Mouse (Mus musculus) right cerebral cortex, adult 18-20 months (tissue): ENCODE measurements around the gene Mas1.
"Not testable (repeated sequence)": the region's sequence is repeated elsewhere in the genome, so short reads cannot be mapped to it uniquely, and the experiment has no call there.

Source experiments
- DNase-seq: peaks from one replicate; pipeline ENCODE4 v3.0.0; 2022; ENCODE audit warnings: mixed read lengths

The Mas1 gene

DNA sequence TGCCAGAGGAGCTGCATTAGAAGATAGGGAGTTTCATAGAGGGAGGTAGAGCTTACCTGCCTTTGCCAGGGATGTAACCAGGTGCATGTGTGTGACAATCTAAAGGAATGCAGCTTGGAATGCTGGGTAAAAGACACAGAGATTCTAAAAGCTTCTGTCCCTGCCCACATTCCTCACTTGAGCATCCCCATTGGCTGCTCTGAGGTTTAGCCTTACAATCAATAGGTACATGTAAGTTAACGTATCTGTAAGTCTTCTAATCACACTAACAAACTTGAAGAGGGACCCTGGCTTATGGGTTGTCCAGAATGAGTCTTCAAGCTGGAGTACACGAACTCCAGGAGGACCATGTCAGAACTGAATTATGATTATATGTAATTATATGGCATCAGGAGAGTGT is at the start of gene Mas1:
Gene Mas1 (minus strand): TSS at position 101 of the 400 bp plus-strand sequence.
- DNase-seq: no peak

DNA sequence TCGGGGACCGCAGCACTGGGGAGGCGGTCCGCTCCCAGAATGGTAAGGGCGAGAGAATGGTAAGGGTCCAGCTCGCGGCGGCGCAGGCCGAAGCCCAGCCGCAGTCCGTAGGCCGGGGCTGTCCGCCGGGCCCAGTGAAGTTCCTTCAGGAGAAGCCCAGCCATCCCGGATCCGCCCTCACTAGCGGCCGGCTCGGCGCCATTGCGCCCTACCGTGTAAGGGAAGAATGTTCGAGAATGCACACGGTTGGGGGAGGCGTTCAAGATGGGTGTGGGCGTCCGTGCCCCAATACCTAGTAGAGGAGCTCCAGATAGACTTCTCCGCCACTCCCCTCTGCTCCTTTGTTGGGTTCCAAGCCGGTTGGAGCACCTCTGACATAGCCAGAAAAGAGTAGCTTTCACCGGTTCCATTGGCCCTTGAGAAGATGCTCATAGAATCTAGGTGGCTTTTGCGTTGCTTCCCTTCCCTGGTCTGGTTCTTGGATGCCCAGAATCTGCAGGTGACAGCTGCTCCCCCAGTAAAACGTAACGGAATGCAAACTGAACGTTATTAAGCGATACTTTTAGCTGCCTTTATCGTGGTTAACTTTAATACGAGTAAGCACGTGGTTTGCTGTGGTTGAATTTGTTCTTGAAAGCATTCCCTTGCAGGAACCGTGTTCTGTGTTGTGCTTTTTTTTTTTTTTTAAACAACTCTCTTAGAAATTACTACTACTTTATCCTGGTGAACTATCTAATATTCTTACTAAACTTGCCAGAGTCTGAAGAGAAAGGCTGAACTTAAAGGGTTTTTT is 48.8 kb upstream of the Mas1 start:
- peak; percentile 50 for DNase-seq

DNA sequence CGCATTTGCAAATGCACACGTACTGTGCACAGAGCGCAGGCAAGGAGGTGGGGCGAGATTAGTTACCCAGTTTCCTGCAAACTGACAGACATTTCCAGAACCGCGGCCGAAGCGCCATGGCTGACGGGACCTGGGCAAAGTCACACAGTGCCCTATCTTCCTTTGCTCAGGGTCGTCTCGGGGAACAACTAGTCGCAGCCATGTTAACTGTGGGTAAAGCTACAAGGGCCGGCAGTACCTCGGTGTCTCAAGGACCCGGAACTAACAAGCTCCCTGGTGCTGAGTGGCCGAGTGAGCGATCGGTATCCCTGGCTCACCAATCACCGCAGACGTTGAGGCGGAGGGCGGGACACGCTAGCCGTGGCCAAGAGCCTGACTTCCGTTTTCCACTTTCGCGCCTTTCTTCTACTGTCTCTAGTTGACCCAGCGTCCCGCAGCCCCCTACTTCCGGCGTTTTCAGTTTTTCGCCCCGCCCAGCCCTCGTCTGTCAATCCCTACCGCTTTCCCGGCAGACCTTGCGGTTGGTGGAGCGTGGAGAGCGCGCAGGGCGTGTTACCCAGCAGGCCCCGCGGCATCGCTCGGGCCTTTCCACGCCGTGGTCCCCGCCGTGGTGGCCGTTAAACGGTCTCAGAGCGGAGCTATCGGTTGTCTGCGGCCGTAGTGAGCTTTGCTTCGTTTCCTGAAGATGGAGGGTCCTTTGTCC is 48.1 kb upstream of the Mas1 start, which contains the start of gene Mrpl18:
Gene Mrpl18 (minus strand): TSS at position 465 of the 703 bp plus-strand sequence.
- DNase-seq: peak; percentile 100

DNA sequence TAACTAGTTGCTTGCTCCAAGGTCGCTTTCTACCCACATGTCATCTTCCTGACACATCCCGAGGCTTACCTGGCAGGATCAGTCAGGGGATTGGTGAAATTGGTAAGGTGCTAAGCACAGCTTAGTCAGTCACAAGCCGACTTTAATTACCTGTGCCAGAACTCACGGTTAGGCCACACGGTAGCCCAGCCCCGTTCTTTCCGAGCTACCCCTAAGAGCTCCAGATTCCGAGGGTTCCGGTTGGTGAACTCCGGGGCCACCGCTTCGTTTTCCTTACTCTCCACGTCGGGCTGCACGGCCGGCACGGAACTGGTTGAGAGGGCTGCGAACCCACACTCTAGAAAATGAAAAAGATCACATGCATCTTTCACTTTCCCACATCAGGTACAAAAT is 47.5 kb upstream of the Mas1 start, which contains the start of gene Tcp1:
Gene Tcp1 (plus strand): TSS at position 214 of the 393 bp plus-strand sequence.
- no peak for DNase-seq

DNA sequence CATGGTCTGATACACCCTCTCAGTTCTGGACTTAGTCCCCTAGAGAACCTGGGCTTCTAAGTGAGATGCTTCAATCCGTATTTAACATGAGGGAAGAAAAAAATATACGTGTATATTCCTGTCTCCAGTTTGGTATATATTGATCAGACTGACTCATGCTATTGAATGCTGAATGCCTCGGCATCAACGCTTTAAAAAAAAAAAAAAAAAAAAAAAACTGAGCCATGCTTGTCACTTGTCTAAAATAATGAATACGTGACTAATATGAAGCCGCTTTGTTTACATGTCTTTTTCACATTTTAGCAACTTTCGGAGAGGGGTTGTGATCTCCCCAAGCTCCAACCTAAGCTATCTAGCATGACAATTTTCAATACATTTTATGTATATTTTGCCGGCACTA is 42.4 kb upstream of the Mas1 start:
- no peak for DNase-seq

DNA sequence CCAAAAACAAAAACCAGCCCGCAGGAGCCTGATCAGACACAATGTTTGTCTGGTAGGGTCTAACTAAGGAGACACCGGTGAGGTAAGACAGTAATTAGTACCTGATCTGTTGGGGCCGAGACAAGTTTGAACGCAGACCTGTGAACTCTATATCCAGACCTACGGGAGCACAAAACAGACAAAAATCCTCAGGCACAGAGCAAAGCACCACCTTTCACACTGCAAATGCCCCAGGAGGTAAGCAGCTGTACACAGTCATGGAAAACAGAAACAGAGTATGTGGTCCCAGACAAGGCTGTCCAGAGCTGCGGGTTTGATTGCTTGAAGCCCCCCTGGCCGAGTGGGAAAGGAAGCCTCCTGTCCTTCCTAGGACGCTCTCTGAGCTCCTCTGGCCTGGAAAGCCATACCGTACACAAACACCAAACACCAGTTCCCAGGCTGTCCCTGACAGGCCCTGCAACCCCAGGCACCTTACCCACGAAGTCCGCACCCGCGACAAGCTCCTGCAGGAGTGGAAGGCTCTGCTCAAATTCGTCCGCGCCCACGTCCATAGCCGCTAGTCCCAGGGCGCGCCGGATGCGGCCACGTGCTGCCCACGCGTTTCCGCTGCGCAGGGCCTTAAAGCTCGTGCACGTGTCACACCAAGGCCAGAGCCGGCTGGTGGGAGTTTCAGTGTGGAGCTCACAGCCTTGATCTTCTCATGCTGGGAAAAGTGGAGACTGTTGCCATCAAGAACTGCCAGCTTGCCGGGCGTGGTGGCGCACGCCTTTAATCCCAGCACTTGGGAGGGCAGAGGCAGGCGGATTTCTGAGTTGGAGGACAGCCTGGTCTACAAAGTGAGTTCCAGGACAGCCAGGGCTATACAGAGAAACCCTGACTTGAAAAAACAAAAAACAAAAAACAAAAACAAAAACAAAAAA is 41.7 kb upstream of the Mas1 start, which contains the start of gene Pnldc1:
Gene Pnldc1 (minus strand): TSS at position 870 of the 920 bp plus-strand sequence.
- DNase-seq: no peak

DNA sequence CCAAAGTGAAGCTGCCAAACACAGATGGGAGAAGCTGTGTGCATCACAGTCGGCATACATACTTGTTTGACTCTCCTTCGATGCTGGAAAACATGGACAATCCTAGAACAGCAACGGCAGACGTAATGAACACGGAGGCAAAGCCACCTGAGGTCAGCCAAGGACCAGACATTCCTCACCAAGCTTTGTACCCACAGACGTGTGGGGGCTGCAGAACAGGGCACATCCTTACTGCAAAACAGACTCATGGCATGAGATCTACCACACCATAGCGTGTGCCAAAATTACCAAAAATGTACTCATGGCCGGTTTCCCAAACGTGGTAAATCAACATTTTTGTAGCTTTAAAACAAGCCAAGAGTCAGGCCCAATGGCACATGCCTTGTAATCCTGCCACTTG is 38.5 kb upstream of the Mas1 start:
- DNase-seq: no peak

DNA sequence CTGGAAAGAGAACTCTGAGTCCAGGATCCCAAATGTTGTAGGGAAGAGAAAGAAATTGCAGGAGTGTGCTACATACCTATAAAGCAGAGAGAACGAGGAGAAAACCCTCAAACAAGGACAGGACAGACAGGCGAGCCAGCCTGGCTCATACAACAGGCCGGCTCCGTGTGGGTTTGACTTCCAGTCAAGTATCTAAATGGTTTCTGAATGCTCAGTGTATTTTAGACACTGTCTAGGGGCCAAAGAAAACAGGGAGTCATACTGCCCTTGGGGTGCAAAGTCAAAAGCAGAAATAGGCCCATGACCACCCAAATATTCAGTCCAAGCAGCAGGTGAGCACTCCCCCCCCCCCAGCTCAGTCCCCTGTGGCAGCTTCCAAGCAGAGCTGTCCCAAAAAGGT is 37.9 kb upstream of the Mas1 start:
- no peak for DNase-seq

DNA sequence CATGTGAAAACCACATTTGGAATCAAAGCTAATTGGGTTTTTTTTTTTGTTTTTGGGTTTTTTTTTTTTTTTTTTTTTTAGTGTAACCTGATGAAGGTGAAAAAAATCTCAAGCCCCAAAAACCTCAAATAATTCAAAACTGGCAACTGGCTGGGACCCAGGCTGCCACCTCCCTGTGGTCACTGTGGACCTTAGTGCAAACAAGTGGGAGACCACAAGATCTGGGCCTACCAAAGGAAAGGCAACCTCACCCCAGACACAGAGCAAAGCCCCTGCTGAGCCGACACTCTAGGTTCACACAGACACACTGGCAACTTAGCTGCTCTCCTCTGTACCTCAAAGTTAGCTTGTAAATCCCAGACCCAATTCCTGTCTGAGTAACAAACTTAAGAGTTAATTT is 36.4 kb upstream of the Mas1 start:
- no peak for DNase-seq

DNA sequence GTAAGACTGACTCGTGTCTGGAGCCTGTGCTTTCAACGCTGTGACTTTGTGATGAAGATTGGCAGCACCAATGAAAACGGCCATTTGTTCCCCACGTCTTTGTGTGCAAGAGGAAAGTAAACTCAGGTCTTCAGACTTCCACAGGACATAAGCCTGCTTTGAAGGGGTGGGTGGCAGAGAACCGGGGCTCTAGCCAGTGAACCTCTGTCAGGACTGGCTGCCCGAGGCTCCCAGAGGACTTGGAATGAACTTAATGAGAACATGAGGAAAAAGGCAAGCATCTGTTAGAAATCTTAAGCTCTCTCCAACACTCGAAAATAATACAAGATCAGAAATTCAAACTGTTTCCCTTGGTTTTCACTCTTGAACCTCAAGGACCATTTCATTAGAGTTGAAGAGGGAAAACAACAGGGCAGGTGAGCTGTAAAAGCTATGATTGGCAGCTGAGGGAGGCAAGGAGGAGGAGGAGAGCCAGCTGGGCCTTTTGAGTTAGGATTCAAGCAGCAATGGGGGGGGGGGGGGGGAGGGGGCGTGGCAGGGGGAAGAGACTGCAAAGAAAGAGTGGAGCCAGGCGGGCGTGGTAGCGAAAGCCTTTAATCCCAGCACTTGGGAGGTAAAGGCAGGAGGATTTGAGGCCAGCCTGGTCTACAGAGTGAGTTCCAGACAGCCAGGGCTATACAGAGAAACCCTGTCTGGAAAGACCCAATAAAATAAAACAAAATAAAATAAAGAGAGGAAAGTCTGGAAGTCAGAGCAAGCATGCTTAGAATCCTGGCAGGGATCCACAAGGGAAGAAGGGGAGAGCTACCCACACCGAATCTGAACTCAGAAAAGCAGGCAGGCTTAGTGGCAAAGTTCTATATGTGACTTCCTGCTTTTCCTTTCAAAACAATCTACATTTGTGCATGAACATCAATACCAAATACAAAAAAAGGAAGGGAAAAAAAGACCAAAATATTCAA is 35.7 kb upstream of the Mas1 start:
- no peak for DNase-seq

DNA sequence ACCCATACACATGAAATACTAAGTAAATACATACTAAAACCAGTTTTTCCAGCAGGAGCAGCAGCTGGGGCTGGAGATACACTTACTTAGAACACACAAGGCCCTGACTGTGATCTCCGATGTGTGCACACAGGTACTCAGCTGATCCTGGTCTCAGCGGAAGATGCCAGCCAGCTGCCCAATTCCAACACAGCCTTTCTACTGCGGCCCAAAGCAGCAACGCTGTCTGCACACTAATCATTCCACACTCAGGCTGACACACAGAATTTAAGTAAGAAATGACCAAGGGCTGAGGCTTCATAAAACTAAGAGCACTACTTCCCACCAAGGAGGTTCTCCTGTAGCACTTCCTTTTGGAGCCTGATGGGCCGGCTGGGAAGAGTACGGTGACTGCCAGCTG is 34.3 kb upstream of the Mas1 start:
- DNase-seq: no peak

DNA sequence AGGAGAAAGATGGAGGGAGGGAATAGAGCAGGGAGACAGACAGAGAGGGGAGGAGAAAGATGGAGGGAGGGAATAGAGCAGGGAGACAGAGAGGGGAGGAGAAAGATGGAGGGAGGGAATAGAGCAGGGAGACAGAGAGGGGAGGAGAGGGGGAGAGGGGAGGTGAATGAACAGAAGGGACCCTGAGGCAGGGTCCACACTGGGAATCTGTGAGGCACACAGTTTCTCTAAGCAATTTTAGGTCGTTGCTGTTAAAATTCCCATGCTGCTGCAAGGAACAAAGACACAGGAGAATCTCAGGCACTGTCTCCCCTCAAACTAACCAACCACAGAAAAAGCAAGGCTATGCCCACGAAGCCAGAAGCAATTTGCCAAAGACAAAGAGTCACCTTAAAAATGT is 30.7 kb upstream of the Mas1 start:
- DNase-seq: not testable (repeated sequence)

DNA sequence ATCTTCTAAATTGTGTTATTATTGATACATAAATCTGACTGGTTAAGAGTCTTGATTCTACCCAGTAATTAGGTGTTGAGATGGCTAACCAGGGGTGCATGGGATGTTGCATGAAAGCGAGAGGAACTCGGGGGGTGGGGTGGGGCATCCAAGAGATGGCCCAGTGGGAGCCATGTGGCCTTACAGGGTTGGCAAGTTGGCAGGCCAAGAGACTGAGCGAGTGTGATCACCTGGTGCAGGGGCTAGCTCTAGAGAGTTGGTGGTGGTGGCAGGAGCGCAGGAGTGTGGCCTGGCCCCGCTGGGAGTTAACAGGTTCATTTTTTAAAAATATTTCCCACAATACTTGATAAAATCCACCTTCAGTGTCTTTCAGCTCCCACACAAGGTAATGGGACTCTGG is 29.7 kb upstream of the Mas1 start:
- no peak for DNase-seq

DNA sequence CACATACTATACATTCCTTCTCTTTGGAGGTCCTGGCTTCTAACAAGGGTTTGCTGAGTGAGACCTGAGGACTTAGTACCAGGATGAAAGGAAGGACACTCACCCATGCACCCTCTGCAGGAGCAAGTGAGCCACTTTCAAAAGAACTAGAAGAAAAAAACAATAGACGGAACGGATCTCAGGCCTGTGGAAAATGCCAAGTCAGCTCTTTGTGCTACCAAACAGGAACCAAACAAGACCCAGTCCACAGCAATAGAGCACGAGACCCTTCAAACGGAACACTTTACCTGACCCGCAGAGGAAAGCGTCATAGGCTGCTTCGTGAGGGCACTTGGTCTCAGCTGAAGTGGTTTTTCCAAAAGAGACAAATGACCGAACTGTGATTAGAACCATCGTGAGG is 24.1 kb upstream of the Mas1 start:
- no peak for DNase-seq

DNA sequence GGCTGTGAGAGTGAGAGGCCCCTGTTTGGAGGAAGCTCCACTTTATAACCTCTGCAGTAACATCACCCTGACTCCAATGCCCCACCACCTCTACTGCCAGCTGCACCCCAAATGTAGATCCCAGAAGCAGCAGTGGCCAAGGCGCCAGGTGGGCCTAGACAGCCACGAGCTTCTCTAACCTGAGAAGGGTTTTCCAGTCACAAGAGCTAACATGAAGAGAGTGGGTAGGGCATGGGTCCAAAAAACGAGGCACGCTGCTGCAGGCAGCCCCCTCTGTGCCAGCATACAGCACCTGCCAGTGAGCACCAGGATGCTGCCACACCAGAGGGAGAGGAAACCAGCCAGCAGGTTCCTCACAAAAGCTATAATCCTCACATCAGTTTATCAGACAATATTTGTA is 23.1 kb upstream of the Mas1 start:
- DNase-seq: no peak

DNA sequence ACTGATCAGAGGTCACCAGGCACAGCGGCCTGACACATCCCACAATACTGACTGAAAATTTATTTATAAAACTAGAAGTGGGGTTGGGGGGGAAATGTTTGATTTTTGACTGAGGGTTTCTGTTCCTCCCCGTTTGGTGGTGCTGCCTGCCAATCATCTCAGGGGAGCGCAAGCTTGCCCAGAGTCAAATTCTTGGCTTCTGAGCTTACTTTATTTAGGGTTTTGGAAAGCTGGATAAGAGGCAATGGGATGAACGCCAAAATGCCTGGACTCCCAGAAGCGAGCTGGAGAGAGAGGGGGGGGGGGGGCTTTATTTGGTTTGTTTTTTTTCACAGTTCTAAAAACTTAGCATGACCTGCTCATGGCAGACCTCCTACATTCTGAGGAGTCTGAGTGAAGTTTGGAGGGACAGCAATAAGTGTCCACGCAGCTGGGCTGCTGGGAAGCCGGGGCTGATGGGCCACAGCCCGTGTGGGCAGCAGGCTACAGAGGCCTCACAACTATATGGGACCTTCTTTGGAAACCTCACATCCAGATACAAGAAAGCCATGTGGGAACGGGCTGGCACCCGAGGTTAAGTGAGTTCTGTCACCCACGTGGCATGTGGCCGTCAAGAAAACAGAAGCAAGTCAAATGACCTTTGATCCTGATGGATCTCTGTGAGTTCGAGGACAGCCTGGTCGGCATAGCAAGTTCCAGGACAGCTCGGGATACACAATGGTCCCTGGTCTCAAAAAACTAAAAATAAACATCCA is 19.3 kb upstream of the Mas1 start:
- no peak for DNase-seq

DNA sequence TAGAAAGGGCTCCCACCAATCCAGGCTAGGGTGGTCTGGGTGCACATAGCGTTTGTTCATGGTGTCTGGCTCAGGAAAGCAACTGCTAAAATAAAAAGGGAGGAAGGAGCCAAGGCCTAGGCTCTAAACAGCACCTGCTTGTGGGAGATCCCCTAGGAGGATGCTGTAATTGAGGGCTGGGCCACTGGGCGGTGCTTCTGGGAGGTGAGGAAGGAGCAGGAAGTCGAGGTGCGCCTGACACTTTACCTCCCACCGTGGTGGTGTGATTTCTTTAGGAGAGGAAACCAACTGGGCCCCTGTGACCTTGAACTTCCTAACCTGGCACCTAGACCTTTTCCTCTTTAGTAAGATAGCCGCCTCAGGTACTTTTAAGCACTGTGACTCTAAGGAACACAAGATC is 18.7 kb upstream of the Mas1 start:
- no peak for DNase-seq

DNA sequence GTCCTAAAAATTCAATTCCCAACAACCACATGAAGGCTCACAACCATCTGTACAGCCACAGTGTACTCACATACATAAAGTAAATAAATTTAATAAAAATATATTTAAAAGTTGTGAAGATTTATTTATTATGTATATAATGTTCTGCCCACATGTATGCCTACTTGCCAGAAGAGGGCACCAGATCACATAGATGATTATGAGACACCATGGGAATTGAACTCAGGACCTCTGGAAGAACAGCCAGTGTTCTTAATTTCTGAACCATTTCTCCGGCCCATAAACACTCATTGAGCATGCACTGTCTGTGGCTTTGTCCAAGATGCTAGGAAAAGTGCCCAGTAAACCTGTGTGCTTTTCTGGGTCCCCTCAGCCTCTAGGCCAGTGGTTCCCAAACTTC is 13.3 kb upstream of the Mas1 start:
- no peak for DNase-seq

DNA sequence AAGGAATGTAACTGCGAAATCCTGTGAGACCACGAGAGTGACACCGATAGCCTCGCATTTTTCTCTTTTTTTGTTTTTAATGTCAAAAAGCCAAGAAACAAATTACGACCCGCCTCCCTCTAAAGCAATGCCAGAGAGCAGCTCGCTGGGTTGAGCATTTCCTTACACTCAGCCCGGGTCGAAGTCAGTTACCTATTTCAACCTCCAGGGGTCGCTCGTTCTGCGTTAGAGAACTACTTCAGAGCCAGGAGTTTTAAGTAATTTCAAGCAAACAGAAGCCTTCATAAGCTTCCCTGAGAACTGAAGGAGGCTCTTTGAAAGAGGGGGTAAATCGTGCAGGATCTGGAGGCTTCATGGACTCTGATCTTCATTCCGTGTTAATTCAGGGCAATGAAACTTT is 12.2 kb upstream of the Mas1 start:
- DNase-seq: peak; percentile 81

DNA sequence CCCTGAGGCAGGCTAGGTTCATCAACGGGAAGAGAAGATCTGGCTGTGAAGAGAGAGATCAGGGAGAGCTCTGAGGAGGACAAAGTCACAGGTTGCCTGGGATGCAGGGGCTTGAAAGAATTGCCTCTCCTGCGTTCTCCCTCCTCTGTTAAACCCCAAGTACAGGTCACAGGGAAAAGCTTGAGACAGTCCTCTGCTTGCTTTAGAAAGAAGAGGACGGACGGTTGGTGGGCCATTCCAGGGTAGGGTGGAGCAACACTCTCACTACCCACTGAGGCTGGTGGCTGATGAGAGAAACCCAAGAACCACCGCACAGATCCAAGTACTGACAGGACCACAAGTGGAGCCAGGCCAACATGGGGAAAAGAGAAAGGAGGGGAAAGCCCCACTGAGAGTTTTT is 7.8 kb upstream of the Mas1 start, which contains the start of gene Mrgprh:
Gene Mrgprh (plus strand): TSS at position 301 of the 400 bp plus-strand sequence.
- no peak for DNase-seq
